Mouse (Mus musculus) heart, embryonic 13.5 days (tissue): ENCODE results near the gene Fchsd2. TPM values are rescaled to one million over a fixed set of nuclear protein-coding genes. Genes with fewer than 3 reads are reported as not detected.
A peak's percentile ranks its signal among the peaks of the same experiment; 100 is the strongest.

Experiments used
- ATAC-seq: fragments of 200-750 bp; cut with Nextera tagmentation; 2 replicates; pipeline ENCODE4 v1.8.0; 2017; ENCODE audit warnings: moderate TSS enrichment; ENCODE audit not compliant: insufficient number of reproducible peaks, low FRiP score, low TSS enrichment; ENCODE audit errors: extremely low read depth
- H3K27ac ChIP-seq: fragments of 300-500 bp; sonication (generic); replicated peaks from 2 replicates; pipeline ENCODE4 v1.5.1; 2015; ENCODE audit warnings: moderate library complexity, mild to moderate bottlenecking, inconsistent platforms
- H3K27me3 ChIP-seq: fragments of 300-500 bp; sonication (generic); replicated peaks from 2 replicates; pipeline ENCODE4 v1.6.1; 2015; ENCODE audit warnings: mild to moderate bottlenecking, inconsistent platforms
- H3K36me3 ChIP-seq: fragments of 300-500 bp; sonication (generic); 2 replicates; pipeline ENCODE4 v1.6.1; 2015; ENCODE audit warnings: mild to moderate bottlenecking, inconsistent platforms
- H3K4me1 ChIP-seq: fragments of 300-500 bp; sonication (generic); 2 replicates; pipeline ENCODE4 v1.6.1; 2015; ENCODE audit warnings: inconsistent platforms
- H3K4me2 ChIP-seq: fragments of 300-500 bp; sonication (generic); 2 replicates; pipeline ENCODE4 v1.6.1; 2015; ENCODE audit warnings: inconsistent platforms, mild to moderate bottlenecking, moderate library complexity
- H3K4me3 ChIP-seq: fragments of 300-500 bp; sonication (generic); 2 replicates; pipeline ENCODE4 v1.5.1; 2015; ENCODE audit warnings: moderate library complexity, mild to moderate bottlenecking, inconsistent platforms
- H3K9ac ChIP-seq: fragments of 300-500 bp; sonication (generic); 2 replicates; pipeline ENCODE4 v1.6.1; 2015; ENCODE audit warnings: inconsistent platforms, mild to moderate bottlenecking, moderate library complexity
- H3K9me3 ChIP-seq: fragments of 300-500 bp; sonication (generic); 2 replicates; pipeline ENCODE4 v1.6.1; 2016; ENCODE audit warnings: inconsistent platforms
- WGBS: fragments of 180-500 bp; shearing (Covaris S2); methylation state at CpG from one replicate; pipeline ENCODE4 v1.1.7; 2015; ENCODE audit warnings: mixed read lengths; 5-methylcytosine and 5-hydroxymethylcytosine counted together
- polyA plus RNA-seq: library from polyadenylated mRNA; unstranded; fragments of >200 nt; fragmentation: Nextera tagmentation; extraction: Ambion mirVana; gene quantifications from 2 replicates; pipeline ENCODE4 v1.2.1, GENCODE M21; 2015

Gene Fchsd2
- polyA plus RNA-seq, 1 experiment from 2014 or later: 13.5 TPM

GRCm38 (mm10) chr7:101306841-101307240 is 214.2 kb downstream of the Fchsd2 start:
- Histone ChIP-seq H3K4me1 (peaks cover 15% of the 10 kb centered on the region), H3K4me2 (no peak overlapping the region), H3K27me3 (no peaks in the 10 kb centered on the region), H3K9ac (no peak overlapping the region), H3K4me3 (no peak overlapping the region), H3K36me3 (no peaks in the 10 kb centered on the region), H3K27ac (no peak overlapping the region), H3K9me3 (no peaks in the 10 kb centered on the region)
- ATAC-seq: no peak
- WGBS: 17% methylated on average over 2 of the region's 2 CpGs

GRCm38 (mm10) chr7:101309985-101310326 is 217.3 kb downstream of the Fchsd2 start:
- no peak for ATAC-seq
- 35% methylated on average over 5 of the region's 5 CpGs for WGBS

GRCm38 (mm10) chr7:101310327-101311028 is 217.8 kb downstream of the Fchsd2 start:
- peak overlapping the region; percentile 97 for H3K27ac ChIP-seq
- H3K4me1 ChIP-seq: peaks cover 24% of the 10 kb centered on the region
- under 1% methylated on average over 43 of the region's 43 CpGs for WGBS
- no peaks in the 10 kb centered on the region for H3K27me3 ChIP-seq
- H3K36me3 ChIP-seq: no peaks in the 10 kb centered on the region
- H3K9me3 ChIP-seq: no peaks in the 10 kb centered on the region
- peak overlapping the region; percentile 81 for H3K9ac ChIP-seq
- peak overlapping the region; percentile 59 for H3K4me3 ChIP-seq
- H3K4me2 ChIP-seq: peak overlapping the region; percentile 73
- peak; percentile 89 for ATAC-seq

More at GRCm38 (mm10) chr7:101309985-101310326, 217.3 kb downstream of the Fchsd2 start:
- H3K9me3 ChIP-seq: no peaks in the 10 kb centered on the region
- no peaks in the 10 kb centered on the region for H3K36me3 ChIP-seq
- H3K4me2 ChIP-seq: peak overlapping the region; percentile 73
- H3K9ac ChIP-seq: peak overlapping the region; percentile 81
- no peaks in the 10 kb centered on the region for H3K27me3 ChIP-seq
- peak overlapping the region; percentile 97 for H3K27ac ChIP-seq
- peaks cover 19% of the 10 kb centered on the region for H3K4me1 ChIP-seq
- peak overlapping the region; percentile 59 for H3K4me3 ChIP-seq

- peak overlapping the region; percentile 59 for H3K4me3 ChIP-seq
- H3K4me1 ChIP-seq: peaks cover 24% of the 10 kb centered on the region
- no peak for ATAC-seq
- H3K27me3 ChIP-seq: no peaks in the 10 kb centered on the region
- WGBS: 22% methylated on average over 2 of the region's 2 CpGs
- H3K9ac ChIP-seq: peak overlapping the region; percentile 75
- peak overlapping the region; percentile 73 for H3K4me2 ChIP-seq
- no peaks in the 10 kb centered on the region for H3K9me3 ChIP-seq
- no peaks in the 10 kb centered on the region for H3K36me3 ChIP-seq
- peak overlapping the region; percentile 97 for H3K27ac ChIP-seq
These were observed 218.4 kb downstream of the Fchsd2 start for GRCm38 (mm10) chr7:101311061-101311460.

GRCm38 (mm10) chr7:101313033-101313432 is 220.4 kb downstream of the Fchsd2 start:
- no peak overlapping the region for H3K27ac ChIP-seq
- H3K4me3 ChIP-seq: no peak overlapping the region
- H3K9ac ChIP-seq: no peak overlapping the region
- peaks cover 6% of the 10 kb centered on the region; the same call in 1 of the 2 replicates for H3K27me3 ChIP-seq
- H3K4me2 ChIP-seq: no peak overlapping the region
- H3K4me1 ChIP-seq: peaks cover 26% of the 10 kb centered on the region
- H3K36me3 ChIP-seq: no peaks in the 10 kb centered on the region
- 72% methylated on average over 3 of the region's 3 CpGs for WGBS
- no peak for ATAC-seq
- H3K9me3 ChIP-seq: no peaks in the 10 kb centered on the region

GRCm38 (mm10) chr7:101314396-101314795 is 221.7 kb downstream of the Fchsd2 start:
- no peak overlapping the region for H3K4me2 ChIP-seq
- ATAC-seq: no peak
- no peaks in the 10 kb centered on the region for H3K9me3 ChIP-seq
- H3K27ac ChIP-seq: peak overlapping the region; percentile 65
- peaks cover 15% of the 10 kb centered on the region for H3K27me3 ChIP-seq
- H3K4me1 ChIP-seq: peaks cover 38% of the 10 kb centered on the region
- H3K4me3 ChIP-seq: no peak overlapping the region
- H3K36me3 ChIP-seq: no peaks in the 10 kb centered on the region
- H3K9ac ChIP-seq: no peak overlapping the region
- WGBS: 40% methylated on average over 5 of the region's 5 CpGs

- Histone ChIP-seq H3K36me3 (no peaks in the 10 kb centered on the region), H3K27ac (no peak overlapping the region), H3K9me3 (no peaks in the 10 kb centered on the region), H3K27me3 (peaks cover 23% of the 10 kb centered on the region), H3K4me1 (peaks cover 43% of the 10 kb centered on the region), H3K4me3 (no peak overlapping the region), H3K4me2 (no peak overlapping the region), H3K9ac (peak overlapping the region; percentile 15; the same call in 1 of the 2 replicates)
- ATAC-seq: no peak
These were observed 223.0 kb downstream of the Fchsd2 start for GRCm38 (mm10) chr7:101315699-101316098.

- 43% methylated on average over 6 of the region's 6 CpGs for WGBS
- H3K4me1 ChIP-seq: peaks cover 43% of the 10 kb centered on the region
- H3K36me3 ChIP-seq: no peaks in the 10 kb centered on the region
- no peak overlapping the region for H3K9ac ChIP-seq
- peaks cover 24% of the 10 kb centered on the region for H3K27me3 ChIP-seq
- H3K9me3 ChIP-seq: no peaks in the 10 kb centered on the region
- H3K4me3 ChIP-seq: no peak overlapping the region
- H3K4me2 ChIP-seq: no peak overlapping the region
- no peak overlapping the region for H3K27ac ChIP-seq
- ATAC-seq: no peak
These were observed 223.9 kb downstream of the Fchsd2 start for GRCm38 (mm10) chr7:101316591-101317001.

GRCm38 (mm10) chr7:101317014-101317413 is 224.4 kb downstream of the Fchsd2 start, which contains the start of gene Stard10:
TSS of gene Stard10 (plus strand) at chr7:101317086.
- WGBS: 77% methylated on average over 3 of the region's 3 CpGs
- Histone ChIP-seq H3K4me1 (peaks cover 47% of the 10 kb centered on the region), H3K27ac (no peak within 1 kb of the TSS), H3K4me2 (no peak within 1 kb of the TSS), H3K27me3 (peaks cover 28% of the 10 kb centered on the region), H3K9me3 (no peaks in the 10 kb centered on the region), H3K36me3 (no peaks in the 10 kb centered on the region), H3K4me3 (no peak within 1 kb of the TSS), H3K9ac (no peak within 1 kb of the TSS)
- ATAC-seq: no peak

- WGBS: 23% methylated on average over 4 of the region's 4 CpGs
- Histone ChIP-seq H3K27me3 (peaks cover 41% of the 10 kb centered on the region), H3K9ac (0 out of 2 replicates have a peak overlapping the region, but pooled peaks have one; percentile 1), H3K4me1 (peaks cover 65% of the 10 kb centered on the region), H3K27ac (0 out of 2 replicates have a peak overlapping the region, but pooled peaks have one; percentile 26), H3K9me3 (no peaks in the 10 kb centered on the region), H3K4me2 (peak overlapping the region; percentile 33; the same call in 1 of the 2 replicates), H3K4me3 (no peak overlapping the region), H3K36me3 (no peaks in the 10 kb centered on the region)
- ATAC-seq: no peak
These were observed 226.2 kb downstream of the Fchsd2 start for GRCm38 (mm10) chr7:101318848-101319247.

GRCm38 (mm10) chr7:101319796-101320195 is 227.1 kb downstream of the Fchsd2 start:
- Histone ChIP-seq H3K4me3 (no peak overlapping the region), H3K4me1 (peaks cover 65% of the 10 kb centered on the region), H3K27me3 (peaks cover 41% of the 10 kb centered on the region), H3K9me3 (no peaks in the 10 kb centered on the region), H3K9ac (no peak overlapping the region), H3K36me3 (no peaks in the 10 kb centered on the region), H3K27ac (no peak overlapping the region), H3K4me2 (no peak overlapping the region)
- no peak for ATAC-seq
- 68% methylated on average over 1 of the region's 1 CpGs for WGBS
